Mouse (Mus musculus): Measurements from ENCODE around the gene Klk1.

Gene Klk1

GRCm38 (mm10) chr7:44253023-44253616 is 28.0 kb downstream of the Klk1 start:
- no peak for DNase-seq (ENCODE audit: low spot score)

- no peak for DNase-seq (ENCODE audit: low spot score)
Measured at GRCm38 (mm10) chr7:44254930-44255329, 29.8 kb downstream of the Klk1 start.

DNA sequence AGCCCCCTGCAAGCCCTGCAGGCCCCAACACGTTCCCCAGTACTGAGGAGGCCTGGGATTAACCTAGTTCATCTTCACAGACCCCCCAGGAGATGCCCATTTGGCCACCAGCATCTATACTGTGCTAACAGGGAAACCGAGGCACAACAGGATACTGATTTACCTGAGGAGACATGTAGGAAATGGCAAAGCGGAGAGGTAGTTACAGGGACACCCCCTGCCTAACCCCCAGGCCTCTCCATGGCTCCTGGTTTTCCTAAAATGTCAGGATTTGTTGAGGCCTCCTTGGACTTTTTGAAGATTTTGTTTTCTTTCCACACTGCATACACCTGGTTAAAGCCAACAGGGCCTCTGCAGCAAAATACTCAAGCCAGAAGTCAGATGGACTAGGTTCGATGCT is 32.1 kb downstream of the Klk1 start, which contains the start of gene Acp4:
TSS of gene Acp4 (minus strand) at position 101 of the 400 bp plus-strand sequence.
- no peak for DNase-seq (ENCODE audit: low spot score)

DNA sequence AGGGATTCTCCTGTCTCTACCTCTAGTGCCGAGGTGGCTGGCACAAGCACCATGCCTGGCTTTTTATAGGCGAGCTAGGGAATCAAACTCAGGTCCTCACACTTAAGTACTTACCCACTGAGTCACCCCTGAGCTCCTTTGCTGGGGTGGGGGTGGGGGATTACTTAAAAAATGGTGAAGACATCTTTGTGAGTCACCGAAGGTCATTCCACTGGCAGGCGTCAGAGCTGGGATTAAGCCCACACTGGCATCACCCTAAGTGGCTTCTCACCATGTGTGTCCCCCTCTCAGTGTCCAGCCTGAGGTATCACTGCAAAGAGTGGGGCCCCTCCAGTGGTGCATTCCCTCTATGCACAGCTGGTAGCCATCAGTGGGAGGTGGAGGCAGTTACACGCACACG is 35.2 kb downstream of the Klk1 start:
- DNase-seq (ENCODE audit: low spot score), result no peak

DNA sequence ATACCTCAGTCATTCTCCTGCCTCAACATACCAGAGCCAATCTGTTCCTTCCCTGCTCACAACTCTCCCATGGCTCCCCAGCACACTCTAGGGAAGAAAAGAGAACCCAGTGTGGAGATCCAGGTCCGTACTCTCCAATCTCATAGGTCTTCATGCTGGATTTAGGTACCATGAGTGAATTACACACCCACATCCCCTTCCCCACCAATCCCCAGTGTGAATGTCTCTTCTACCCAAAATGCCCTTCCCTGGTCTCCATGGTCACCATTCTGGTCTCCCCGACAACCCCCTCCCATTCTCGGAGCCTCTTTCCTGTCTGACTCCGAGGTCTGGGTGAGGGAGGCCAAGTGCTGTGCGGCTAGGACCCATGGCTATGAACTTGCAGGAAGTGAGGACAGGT is 36.0 kb downstream of the Klk1 start, which contains the start of gene Gm15517:
TSS of gene Gm15517 (plus strand) at position 301 of the 400 bp plus-strand sequence.
- no peak for DNase-seq (ENCODE audit: low spot score)

DNA sequence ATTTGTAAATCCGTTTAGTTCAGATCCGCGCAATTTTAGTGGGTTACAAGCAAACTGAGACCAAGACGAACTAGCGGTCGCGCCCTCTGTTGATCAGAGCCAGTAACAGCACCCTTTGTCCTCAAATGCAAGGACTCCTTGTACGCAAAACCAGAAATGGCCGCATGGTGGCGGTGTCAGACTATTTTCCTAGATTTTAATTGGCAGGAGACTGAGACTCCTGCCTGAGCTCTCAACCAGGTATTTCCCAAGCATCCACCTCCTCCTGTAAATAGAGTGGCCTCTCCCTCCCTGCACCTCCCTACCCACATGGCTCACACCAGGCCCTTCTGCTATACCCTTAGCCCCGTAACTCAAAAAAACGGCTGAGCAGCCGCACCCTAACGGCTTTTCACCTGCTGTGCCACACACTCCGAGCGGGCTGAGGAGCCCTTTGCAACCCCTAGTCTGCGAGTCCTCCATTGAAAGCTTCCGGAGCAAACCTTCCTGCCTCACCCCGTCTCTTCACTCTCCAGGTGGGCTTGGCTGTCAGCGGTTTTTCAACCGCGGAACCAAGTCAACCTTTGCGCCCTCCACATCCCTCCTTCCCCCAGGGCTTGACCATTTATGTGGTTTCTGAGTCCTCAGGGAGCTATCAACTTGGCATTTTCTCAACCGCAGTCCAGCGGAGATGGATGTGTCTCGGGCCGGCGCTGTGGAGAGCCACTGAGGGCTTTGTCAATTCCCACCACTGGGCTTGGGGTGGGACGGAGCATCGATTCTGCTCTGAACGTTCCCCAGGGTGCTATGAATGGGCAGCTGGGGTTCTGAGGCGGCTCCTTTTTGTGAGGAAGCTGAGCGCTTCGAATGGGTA is 37.9 kb downstream of the Klk1 start:
- DNase-seq (ENCODE audit: low spot score), result peak; percentile 99

GRCm38 (mm10) chr7:44268117-44268516 is 43.0 kb downstream of the Klk1 start:
- no peak for DNase-seq (ENCODE audit: low spot score)

DNA sequence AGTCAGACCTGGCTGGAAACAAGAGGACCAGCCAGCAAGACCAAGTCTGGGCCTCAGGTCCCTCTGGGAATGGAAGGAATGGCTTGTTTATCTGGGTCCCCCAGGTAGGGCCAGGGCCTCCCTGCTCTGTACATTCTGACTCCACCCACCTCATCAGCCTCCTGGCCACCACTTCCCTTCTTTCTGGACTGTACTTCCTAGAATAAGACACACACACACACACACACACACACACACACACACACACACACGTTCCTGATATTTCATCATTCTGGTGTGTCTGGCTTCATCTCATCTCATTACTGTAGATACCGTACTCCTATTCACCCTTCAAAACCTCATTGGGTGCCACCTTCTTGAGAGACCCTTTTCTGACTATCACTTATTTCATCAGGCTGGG is 44.2 kb downstream of the Klk1 start:
- no peak for DNase-seq (ENCODE audit: low spot score)

DNA sequence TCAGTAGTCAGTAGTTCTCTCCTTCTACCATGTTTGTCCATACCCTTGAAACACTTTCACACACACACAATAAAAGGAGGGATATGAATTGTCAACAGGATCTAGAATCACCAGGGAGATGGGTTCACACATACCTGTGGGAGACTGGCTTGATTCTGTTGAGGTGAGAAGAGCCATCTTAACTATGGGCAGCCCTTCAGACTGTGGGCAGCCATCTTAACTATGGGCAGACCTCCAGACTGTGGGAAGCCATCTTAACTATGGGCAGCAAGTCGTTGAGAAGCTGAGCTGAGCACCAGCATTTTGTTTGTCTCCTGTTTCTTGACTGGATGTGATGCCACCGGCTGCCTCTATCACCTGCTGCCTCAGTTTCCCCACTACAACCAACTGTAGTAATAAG is 46.1 kb downstream of the Klk1 start:
- DNase-seq (ENCODE audit: low spot score), result no peak

DNA sequence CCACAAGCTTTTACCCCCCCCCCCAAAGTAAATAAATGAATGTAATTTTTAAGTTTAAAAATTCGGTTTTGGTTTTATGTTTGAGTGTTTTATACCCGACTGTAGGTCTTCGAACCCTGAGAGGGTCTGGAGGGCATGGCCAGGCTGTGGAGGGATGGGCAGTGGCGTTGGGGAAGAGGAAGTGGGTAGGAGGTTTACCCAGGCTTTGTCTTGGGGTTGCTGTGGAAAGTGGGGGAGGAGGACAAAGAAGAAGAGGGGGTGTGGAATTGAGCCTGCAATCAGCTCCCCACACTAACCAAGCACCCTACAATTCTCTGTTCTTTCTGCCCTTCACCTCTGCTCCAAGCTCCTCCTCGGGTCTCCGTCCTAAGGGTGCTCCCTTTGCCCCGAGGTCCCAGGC is 47.4 kb downstream of the Klk1 start:
- DNase-seq (ENCODE audit: low spot score), result no peak

DNA sequence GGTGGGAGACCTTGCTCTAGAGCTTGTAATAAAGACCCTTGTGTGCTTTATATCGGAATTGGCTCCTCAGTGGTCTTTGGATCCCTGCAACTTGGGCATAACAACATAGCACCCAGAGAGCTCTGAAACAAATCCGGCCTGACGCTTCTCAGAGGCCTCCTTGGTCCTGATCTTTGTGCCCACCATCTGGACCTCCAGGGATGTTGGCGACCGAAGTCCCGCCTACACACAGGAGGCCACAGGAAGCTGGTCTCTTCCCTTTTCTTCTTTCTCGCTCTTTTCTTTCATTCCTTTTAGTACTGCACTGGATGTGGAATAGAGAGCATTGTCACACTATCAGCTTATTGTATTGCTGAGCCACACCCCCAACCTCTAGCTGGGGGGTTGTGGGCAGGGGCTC is 48.3 kb downstream of the Klk1 start:
- DNase-seq (ENCODE audit: low spot score), result no peak

GRCm38 (mm10) chr7:44274096-44274495 is 48.9 kb downstream of the Klk1 start:
- no peak for DNase-seq (ENCODE audit: low spot score)

- no peak for DNase-seq (ENCODE audit: low spot score)
Measured at GRCm38 (mm10) chr7:44275546-44275945, 50.4 kb downstream of the Klk1 start.

GRCm38 (mm10) chr7:44276461-44277249 is 51.5 kb downstream of the Klk1 start:
- DNase-seq (ENCODE audit: low spot score), result no peak

DNA sequence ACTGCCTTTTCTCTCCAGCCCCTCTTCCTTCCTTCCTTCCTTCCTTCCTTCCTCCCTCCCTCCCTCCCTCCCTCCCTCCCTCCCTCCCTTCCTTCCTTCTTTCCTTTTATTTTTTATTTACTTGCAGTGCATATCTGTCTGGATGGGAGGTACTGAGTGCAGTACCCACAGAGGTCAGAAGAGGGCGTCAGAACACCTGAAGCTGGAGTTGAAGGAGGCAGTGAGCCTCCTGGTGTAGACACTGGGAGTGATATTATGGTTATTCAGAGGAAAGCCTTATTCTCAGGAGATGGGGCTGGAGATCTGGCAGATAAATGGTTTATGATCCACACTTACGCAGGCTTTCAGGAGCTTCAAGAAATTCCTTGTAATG is 52.1 kb downstream of the Klk1 start:
- no peak for DNase-seq (ENCODE audit: low spot score)
